Mouse (Mus musculus): Measurements from ENCODE around the gene Jmjd8. TPM values are rescaled to one million over a fixed set of nuclear protein-coding genes. Genes with fewer than 3 reads are reported as not detected.
"Not testable (repeated sequence)": the region's sequence is repeated elsewhere in the genome, so short reads cannot be mapped to it uniquely, and the experiment has no call there.

Gene Jmjd8
- polyA plus RNA-seq, 1 experiment from 2014 or later, result 29.7 TPM

DNA sequence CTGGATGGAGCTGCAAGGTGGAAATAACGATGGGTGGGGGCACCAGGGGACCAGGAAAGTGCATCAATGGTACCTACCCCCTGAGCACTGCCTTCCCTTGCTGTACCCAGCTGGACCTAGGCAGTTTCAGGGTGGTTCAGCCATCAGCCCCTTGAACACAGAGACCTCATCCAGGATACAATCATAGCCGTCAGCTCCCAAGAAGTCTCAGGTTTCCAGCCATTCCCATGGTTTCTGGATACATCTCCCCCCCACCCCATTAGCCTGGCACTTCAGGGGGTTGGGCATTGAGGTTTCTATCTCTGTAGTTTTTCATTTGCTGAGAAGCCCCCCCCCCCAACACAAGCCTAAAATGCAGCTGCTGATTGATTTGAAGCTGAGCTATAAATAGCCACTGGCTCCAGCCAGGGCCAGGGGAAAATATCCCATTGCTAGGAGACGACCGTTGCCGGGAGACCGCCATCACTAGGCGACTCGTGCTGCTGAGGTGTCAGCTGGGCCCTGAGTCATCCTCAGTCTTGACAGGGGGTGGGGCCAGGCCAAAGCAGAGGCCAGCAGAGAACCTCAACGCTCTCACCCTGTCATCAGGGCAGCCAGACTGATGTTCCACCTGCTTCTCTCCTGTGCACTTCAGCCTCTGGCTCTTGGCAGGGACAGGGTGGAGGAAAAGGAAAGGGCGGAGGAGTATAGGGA lies 25.7 kb upstream of the Jmjd8 start:
- no peaks in the 10 kb centered on the region for H3K27me3 ChIP-seq (ENCODE audit: control insufficient read depth, insufficient read depth, low read length)
- no peaks in the 10 kb centered on the region for H3K9me3 ChIP-seq (ENCODE audit: control insufficient read depth, low read length)
- H3K4me3 ChIP-seq (ENCODE audit: low read depth, low read length), result no peak overlapping the region
- TF ChIP-seq EP300 (optimal IDR thresholded peaks at IDR 0.05), result no peak
- TF ChIP-seq CTCF (IDR thresholded peaks at IDR 0.05; ENCODE audit: low read depth), result no peak
- no peak overlapping the region for H3K27ac ChIP-seq (replicated peaks)
- 7% methylated on average over 10 of the region's 10 CpGs for WGBS
- peak; percentile 75 for ATAC-seq (ENCODE audit: low FRiP score, low TSS enrichment)
- no peaks in the 10 kb centered on the region for H3K4me1 ChIP-seq (replicated peaks; ENCODE audit: control insufficient read depth, insufficient read depth)
- H3K9ac ChIP-seq (ENCODE audit: low read length), result peak overlapping the region; percentile 13; the same call in 1 of the 2 replicates
- DNase-seq (ENCODE audit: low spot score), result peak; percentile 55
- no peaks in the 10 kb centered on the region for H3K36me3 ChIP-seq (ENCODE audit: control insufficient read depth, insufficient read depth, low read length)
- H3K4me2 ChIP-seq (replicated peaks; ENCODE audit: low read depth), result no peak overlapping the region

- 79% methylated on average over 4 of the region's 4 CpGs for whole genome bisulfite sequencing
- Histone ChIP-seq H3K9ac (ENCODE audit: low read length) (no peak overlapping the region), H3K36me3 (ENCODE audit: control insufficient read depth, insufficient read depth, low read length) (no peaks in the 10 kb centered on the region), H3K4me3 (ENCODE audit: low read depth, low read length) (no peak overlapping the region), H3K4me2 (replicated peaks; ENCODE audit: low read depth) (no peak overlapping the region), H3K27me3 (ENCODE audit: control insufficient read depth, insufficient read depth, low read length) (0 out of 2 replicates have a peak, but pooled peaks cover 2% of the 10 kb centered on the region), H3K4me1 (replicated peaks; ENCODE audit: control insufficient read depth, insufficient read depth) (no peaks in the 10 kb centered on the region), H3K9me3 (ENCODE audit: control insufficient read depth, low read length) (no peaks in the 10 kb centered on the region), H3K27ac (replicated peaks) (no peak overlapping the region)
- TF ChIP-seq EP300 (optimal IDR thresholded peaks at IDR 0.05) (no peak), CTCF (IDR thresholded peaks at IDR 0.05; ENCODE audit: low read depth) (no peak)
- no peak for DNase-seq (ENCODE audit: low spot score)
- no peak for ATAC-seq (ENCODE audit: low FRiP score, low TSS enrichment)
Observed at GRCm38 (mm10) chr17:25806507-25806906, 22.2 kb upstream of the Jmjd8 start.

DNA sequence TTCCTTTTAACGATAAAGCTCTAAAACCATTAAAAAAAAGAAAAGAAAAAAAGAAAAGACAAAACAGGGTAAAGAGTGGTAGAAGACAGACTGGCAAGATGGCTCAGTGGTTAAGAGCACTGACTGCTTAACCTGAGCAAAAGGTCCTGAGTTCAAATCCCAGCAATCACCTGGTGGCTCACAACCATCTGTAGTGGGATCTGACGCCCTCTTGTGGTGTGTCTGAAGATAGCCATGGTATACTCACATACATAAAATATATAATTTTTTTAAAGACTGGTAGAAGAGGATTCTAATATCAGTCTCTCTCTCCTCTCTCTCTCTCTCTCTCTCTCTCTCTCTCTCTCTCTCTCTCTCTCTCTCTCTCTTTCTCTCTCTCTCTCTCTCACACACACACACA lies 21.2 kb upstream of the Jmjd8 start:
- H3K36me3 ChIP-seq (ENCODE audit: control insufficient read depth, insufficient read depth, low read length); H3K4me1 ChIP-seq (replicated peaks; ENCODE audit: control insufficient read depth, insufficient read depth); H3K9me3 ChIP-seq (ENCODE audit: control insufficient read depth, low read length); H3K27ac ChIP-seq (replicated peaks); H3K9ac ChIP-seq (ENCODE audit: low read length); H3K27me3 ChIP-seq (ENCODE audit: control insufficient read depth, insufficient read depth, low read length); H3K4me2 ChIP-seq (replicated peaks; ENCODE audit: low read depth); ATAC-seq (ENCODE audit: low FRiP score, low TSS enrichment); H3K4me3 ChIP-seq (ENCODE audit: low read depth, low read length); DNase-seq (ENCODE audit: low spot score): not testable (repeated sequence)
- WGBS, result 0% methylated on average over 1 of the region's 2 CpGs
- peak; percentile 22; the same call in 1 of the 2 replicates for TF ChIP-seq CTCF (IDR thresholded peaks at IDR 0.05; ENCODE audit: low read depth)

DNA sequence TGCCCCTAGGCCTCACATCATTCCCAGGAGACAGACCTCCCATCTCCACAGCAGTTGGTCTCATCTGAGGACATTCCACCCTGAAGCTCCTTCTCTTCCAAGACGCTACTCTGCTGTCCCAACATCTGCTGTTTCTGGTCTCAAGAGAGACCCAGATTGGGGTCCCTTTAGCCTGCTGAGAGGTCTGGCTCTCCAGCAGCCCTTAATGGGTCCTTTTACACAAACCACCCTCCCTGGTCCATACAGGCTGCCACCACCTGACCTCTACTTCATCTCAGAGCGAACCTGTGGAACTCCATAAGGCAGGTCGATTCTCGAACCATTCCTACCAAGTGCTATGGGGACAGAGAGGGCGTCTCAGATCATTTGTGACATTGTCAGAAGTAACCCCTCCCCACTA lies 20.6 kb upstream of the Jmjd8 start:
- no peak overlapping the region for H3K27ac ChIP-seq (replicated peaks)
- WGBS, result 35% methylated on average over 5 of the region's 5 CpGs
- H3K4me2 ChIP-seq (replicated peaks; ENCODE audit: low read depth), result peak overlapping the region; percentile 84
- no peak overlapping the region for H3K4me3 ChIP-seq (ENCODE audit: low read depth, low read length)
- H3K9ac ChIP-seq (ENCODE audit: low read length), result no peak overlapping the region
- no peaks in the 10 kb centered on the region for H3K9me3 ChIP-seq (ENCODE audit: control insufficient read depth, low read length)
- no peaks in the 10 kb centered on the region for H3K4me1 ChIP-seq (replicated peaks; ENCODE audit: control insufficient read depth, insufficient read depth)
- DNase-seq (ENCODE audit: low spot score) (no peak), ATAC-seq (ENCODE audit: low FRiP score, low TSS enrichment) (no peak)
- H3K36me3 ChIP-seq (ENCODE audit: control insufficient read depth, insufficient read depth, low read length), result no peaks in the 10 kb centered on the region
- 0 out of 2 replicates have a peak, but pooled peaks cover 2% of the 10 kb centered on the region for H3K27me3 ChIP-seq (ENCODE audit: control insufficient read depth, insufficient read depth, low read length)
- TF ChIP-seq CTCF (IDR thresholded peaks at IDR 0.05; ENCODE audit: low read depth), result no peak
- no peak for TF ChIP-seq EP300 (optimal IDR thresholded peaks at IDR 0.05)

GRCm38 (mm10) chr17:25808789-25809605 lies 19.7 kb upstream of the Jmjd8 start, which contains the start of gene Fbxl16:
Gene Fbxl16, plus strand, starts transcription at chr17:25809085.
- Histone ChIP-seq H3K9ac (ENCODE audit: low read length) (peak within 1 kb of the TSS; percentile 53), H3K27ac (replicated peaks) (no peak within 1 kb of the TSS), H3K27me3 (ENCODE audit: control insufficient read depth, insufficient read depth, low read length) (0 out of 2 replicates have a peak, but pooled peaks cover 2% of the 10 kb centered on the region), H3K9me3 (ENCODE audit: control insufficient read depth, low read length) (no peaks in the 10 kb centered on the region), H3K36me3 (ENCODE audit: control insufficient read depth, insufficient read depth, low read length) (no peaks in the 10 kb centered on the region), H3K4me2 (replicated peaks; ENCODE audit: low read depth) (peak within 1 kb of the TSS; percentile 84), H3K4me1 (replicated peaks; ENCODE audit: control insufficient read depth, insufficient read depth) (no peaks in the 10 kb centered on the region), H3K4me3 (ENCODE audit: low read depth, low read length) (peak within 1 kb of the TSS; percentile 52)
- ATAC-seq (ENCODE audit: low FRiP score, low TSS enrichment) (peak; percentile 69), DNase-seq (ENCODE audit: low spot score) (peak; percentile 73)
- no peak for TF ChIP-seq EP300 (optimal IDR thresholded peaks at IDR 0.05)
- TF ChIP-seq CTCF (IDR thresholded peaks at IDR 0.05; ENCODE audit: low read depth), result peak; percentile 60
- WGBS, result under 1% methylated on average over 67 of the region's 100 CpGs

Measured in stomach, postnatal 0 days (tissue).